Comparison of ENCODE assay signal across 10 mouse cellular contexts in the genomic region with DNA sequence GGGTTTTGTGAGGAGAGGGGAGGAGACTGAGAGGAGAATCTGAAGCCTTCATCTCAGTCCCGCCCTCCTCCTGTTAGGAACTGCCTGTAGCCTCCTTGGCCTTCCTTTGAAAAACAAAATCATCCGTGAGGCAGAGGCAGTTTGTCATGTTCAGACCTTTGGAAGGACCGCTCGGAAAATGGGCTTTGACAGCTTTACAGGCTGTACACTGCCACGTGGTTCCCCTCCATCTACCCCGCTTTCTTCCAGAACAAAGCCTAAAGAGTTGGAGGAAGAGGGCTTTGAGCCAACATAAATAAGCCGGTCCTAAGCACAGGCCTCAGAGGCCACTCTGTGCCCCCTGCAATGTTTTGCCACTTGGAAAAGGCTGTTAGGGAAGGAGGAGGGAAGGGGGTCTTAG. TPM values are rescaled to one million over a fixed set of nuclear protein-coding genes. Genes with fewer than 3 reads are reported as not detected.
DNase-seq lines count a peak whose midpoint lies in the region; ATAC-seq and TF ChIP-seq lines count a peak whose summit lies in the region.
"Had no signal": no experiment of that assay in that cellular context is flagged by ENCODE, and none has a peak within 500 bp of the region (broad histone marks: within the 10 kb centered on the region; RNA-seq: fewer than 3 reads in every experiment).

No protein-coding gene starts in this region.

- no peaks in the 10 kb centered on the region for H3K9me3 ChIP-seq in lung, postnatal 0 days (ENCODE audit: low read length)
- H3K9me3 ChIP-seq in heart, embryonic 16.5 days (replicated peaks; ENCODE audit: control insufficient read depth, low read length): no peaks in the 10 kb centered on the region
- no peaks in the 10 kb centered on the region for H3K9me3 ChIP-seq in limb, embryonic 14.5 days (ENCODE audit: control insufficient read depth, low read length)
- H3K9me3 ChIP-seq: megakaryocyte, embryonic 14.5 days had no signal

- no peak for TF ChIP-seq POLR2A in lung, adult 2 months (IDR thresholded peaks at IDR 0.05; ENCODE audit: borderline replicate concordance, extremely low read depth, low read depth, low read length)
- no peak for TF ChIP-seq POLR2A in limb, embryonic 14.5 days (IDR thresholded peaks at IDR 0.05; ENCODE audit: borderline replicate concordance, extremely low read depth, insufficient read depth, insufficient read length)

- H3K27ac ChIP-seq in lung, postnatal 0 days (ENCODE audit: low read length): no peak overlapping the region; the same call in 1 of the 2 replicates
- H3K27ac ChIP-seq in heart, embryonic 16.5 days (ENCODE audit: low read length): no peak overlapping the region
- no peak overlapping the region for H3K27ac ChIP-seq in limb, embryonic 14.5 days (replicated peaks; ENCODE audit: low read depth, low read length)

- peak; percentile 63 for DNase-seq in lung, postnatal 0 days (ENCODE audit: low spot score)
- no peak for DNase-seq in lung, adult 2 months
- peak; percentile 71 for DNase-seq in limb, embryonic 14.5 days (ENCODE audit: low spot score)
- peak; percentile 16 for DNase-seq in yolk sac, embryonic 10.5 days (ENCODE audit: low spot score)
- no peak for DNase-seq in spleen, postnatal 14 days (ENCODE audit: low spot score in 2 of 2)
- no peak for DNase-seq in gastrocnemius, adult 8-10 months (ENCODE audit: low spot score in 2 of 2)
- DNase-seq: cerebellum, adult 11-12 months had no signal

- no peak overlapping the region for H3K4me2 ChIP-seq in lung, postnatal 0 days (replicated peaks; ENCODE audit: low read depth, low read length)
- H3K4me2 ChIP-seq in heart, embryonic 16.5 days (ENCODE audit: low read depth, low read length): no peak overlapping the region
- H3K4me2 ChIP-seq in limb, embryonic 14.5 days (replicated peaks; ENCODE audit: low read depth, low read length, severe bottlenecking): 0 out of 2 replicates have a peak overlapping the region, but pooled peaks have one; percentile 4

- H3K36me3 ChIP-seq in lung, postnatal 0 days (ENCODE audit: insufficient read depth, low read length): no peaks in the 10 kb centered on the region
- H3K36me3 ChIP-seq in heart, embryonic 16.5 days (ENCODE audit: control insufficient read depth, insufficient read depth): no peaks in the 10 kb centered on the region
- no peaks in the 10 kb centered on the region for H3K36me3 ChIP-seq in limb, embryonic 14.5 days (ENCODE audit: control insufficient read depth, insufficient read depth, low read length)

- H3K27me3 ChIP-seq in lung, postnatal 0 days (replicated peaks; ENCODE audit: insufficient read depth, low read length): no peaks in the 10 kb centered on the region
- no peaks in the 10 kb centered on the region for H3K27me3 ChIP-seq in heart, embryonic 16.5 days (ENCODE audit: control insufficient read depth, insufficient read depth, low read length)
- no peaks in the 10 kb centered on the region for H3K27me3 ChIP-seq in limb, embryonic 14.5 days (ENCODE audit: control insufficient read depth, insufficient read depth, low read length)

- ATAC-seq in lung, postnatal 0 days: peak; percentile 75
- ATAC-seq in heart, embryonic 16.5 days (replicated peaks; ENCODE audit: extremely low read depth, insufficient read depth, low FRiP score): peak; percentile 72
- peak; percentile 68; the same call in 1 of the 2 replicates for ATAC-seq in limb, embryonic 14.5 days (ENCODE audit: low FRiP score, low read depth)

- no peak for TF ChIP-seq EP300 in lung, postnatal 0 days (IDR thresholded peaks at IDR 0.05)

- 23% methylated on average over 7 of the region's 7 CpGs for WGBS in lung, postnatal 0 days
- WGBS in lung, adult 2 months: 28% methylated on average over 7 of the region's 7 CpGs
- 40% methylated on average over 7 of the region's 7 CpGs for WGBS in heart, embryonic 16.5 days
- 16% methylated on average over 7 of the region's 7 CpGs for WGBS in limb, embryonic 14.5 days

- no peak overlapping the region for H3K4me3 ChIP-seq in lung, postnatal 0 days (ENCODE audit: low read depth, low read length)
- no peak overlapping the region for H3K4me3 ChIP-seq in lung, adult 2 months (replicated peaks; ENCODE audit: extremely low read depth, low read depth, low read length)
- no peak overlapping the region for H3K4me3 ChIP-seq in heart, embryonic 16.5 days (ENCODE audit: low read length)
- no peak overlapping the region for H3K4me3 ChIP-seq in limb, embryonic 14.5 days (replicated peaks; ENCODE audit: low read length)
- H3K4me3 ChIP-seq: megakaryocyte, embryonic 14.5 days had no signal

- no peak overlapping the region for H3K9ac ChIP-seq in lung, postnatal 0 days (replicated peaks; ENCODE audit: low read depth)
- no peak overlapping the region for H3K9ac ChIP-seq in heart, embryonic 16.5 days (ENCODE audit: low read length)
- no peak overlapping the region for H3K9ac ChIP-seq in limb, embryonic 14.5 days (ENCODE audit: low read depth, low read length, severe bottlenecking)

- no peak for TF ChIP-seq CTCF in lung, postnatal 0 days (IDR thresholded peaks at IDR 0.05)
- TF ChIP-seq CTCF in lung, adult 2 months (IDR thresholded peaks at IDR 0.05; ENCODE audit: insufficient read depth, low read length): no peak

- H3K4me1 ChIP-seq in lung, postnatal 0 days (ENCODE audit: insufficient read depth, low read depth, low read length): peaks cover 6% of the 10 kb centered on the region; the same call in 1 of the 2 replicates
- H3K4me1 ChIP-seq in lung, adult 2 months (ENCODE audit: control insufficient read depth, insufficient read depth, low read length): no peaks in the 10 kb centered on the region
- H3K4me1 ChIP-seq in heart, embryonic 16.5 days (ENCODE audit: control insufficient read depth, insufficient read depth, low read length): peaks cover 6% of the 10 kb centered on the region; the same call in 1 of the 2 replicates
- H3K4me1 ChIP-seq in limb, embryonic 14.5 days (ENCODE audit: control insufficient read depth, insufficient read depth, low read length): peaks cover 8% of the 10 kb centered on the region; the same call in 1 of the 2 replicates

RNA-seq across cellular contexts. Expression of a gene that starts 19.9 kb away (rescaled TPM):
- 0.16 TPM in 1 of 2 replicates, not detected in the other for polyA plus RNA-seq in lung, postnatal 0 days (2015; fragmentation: Nextera tagmentation; extraction: Ambion mirVana)
- polyA plus RNA-seq in lung, adult 2 months (2012; rRNA removed): not detected in 2 replicates
- polyA plus RNA-seq in heart, embryonic 16.5 days (2015; fragmentation: Nextera tagmentation; extraction: Ambion mirVana): not detected in 2 replicates
- polyA plus RNA-seq in limb, embryonic 14.5 days (2012; rRNA removed): not detected in 2 replicates
- not detected in 2 replicates for polyA plus RNA-seq in limb, embryonic 14.5 days (2014; fragmentation: Nextera tagmentation; extraction: Ambion mirVana)
- total RNA-seq in gastrocnemius, adult 8-10 months (2022): not detected
- total RNA-seq: heart, adult 18-20 months had no signal

Comparison
In these comparisons a context has a peak if more than half of its experiments do, and no peak if none do; other contexts are left out.
1. DNase-seq: peak in lung, postnatal 0 days (single experiment), limb, embryonic 14.5 days (single experiment) and yolk sac, embryonic 10.5 days (single experiment); none in lung, adult 2 months (single experiment), spleen, postnatal 14 days (0 of 2) and gastrocnemius, adult 8-10 months (0 of 2).
2. Peak in every context shown above with its lines, with median percentiles within 50 percentile points of each other: ATAC-seq.